Mouse (Mus musculus) right cerebral cortex, postnatal 14 days (tissue): ENCODE measurements around the gene Bmf.
"Not testable (repeated sequence)": the region's sequence is repeated elsewhere in the genome, so short reads cannot be mapped to it uniquely, and the experiment has no call there.

Experiments
- DNase-seq: peaks from one replicate; pipeline ENCODE4 v3.0.0; 2022

Bmf gene

GRCm38 (mm10) chr2:118549507-118550473 is at the start of gene Bmf:
Gene Bmf, minus strand, starts transcription at chr2:118549687.
- peak; percentile 96 for DNase-seq

- no peak for DNase-seq
Measured at GRCm38 (mm10) chr2:118599087-118599486, 49.6 kb upstream of the Bmf start.

GRCm38 (mm10) chr2:118597673-118598568 is 48.4 kb upstream of the Bmf start, which contains the start of gene Bub1b:
Gene Bub1b, plus strand, starts transcription at chr2:118598211.
- peak; percentile 89 for DNase-seq

- DNase-seq: no peak
Measured at GRCm38 (mm10) chr2:118591083-118591482, 41.6 kb upstream of the Bmf start.

GRCm38 (mm10) chr2:118587686-118588085 is 38.2 kb upstream of the Bmf start:
- DNase-seq: no peak

GRCm38 (mm10) chr2:118586013-118586412 is 36.5 kb upstream of the Bmf start:
- no peak for DNase-seq

GRCm38 (mm10) chr2:118573135-118573534 is 23.6 kb upstream of the Bmf start:
- no peak for DNase-seq

GRCm38 (mm10) chr2:118572183-118572836 is 22.8 kb upstream of the Bmf start:
- DNase-seq: no peak

GRCm38 (mm10) chr2:118570939-118571338 is 21.5 kb upstream of the Bmf start:
- no peak for DNase-seq

- no peak for DNase-seq
Measured at GRCm38 (mm10) chr2:118567179-118567578, 17.7 kb upstream of the Bmf start.

GRCm38 (mm10) chr2:118562431-118562830 is 12.9 kb upstream of the Bmf start:
- no peak for DNase-seq

GRCm38 (mm10) chr2:118562015-118562414 is 12.5 kb upstream of the Bmf start:
- no peak for DNase-seq

GRCm38 (mm10) chr2:118558426-118558825 is 8.9 kb upstream of the Bmf start:
- no peak for DNase-seq

GRCm38 (mm10) chr2:118554356-118554990 is 5.0 kb upstream of the Bmf start:
- not testable (repeated sequence) for DNase-seq

- DNase-seq: no peak
Measured at GRCm38 (mm10) chr2:118551606-118552005, 2.1 kb upstream of the Bmf start.

GRCm38 (mm10) chr2:118548421-118549221 is 866 bp downstream of the Bmf start:
- no peak for DNase-seq

- DNase-seq: no peak
Measured at GRCm38 (mm10) chr2:118547541-118548016, 1.9 kb downstream of the Bmf start.

GRCm38 (mm10) chr2:118546798-118547165 is 2.7 kb downstream of the Bmf start:
- DNase-seq: no peak

GRCm38 (mm10) chr2:118546104-118546797 is 3.2 kb downstream of the Bmf start:
- no peak for DNase-seq

GRCm38 (mm10) chr2:118545242-118546103 is 4.0 kb downstream of the Bmf start:
- peak; percentile 92 for DNase-seq
